Mouse (Mus musculus): ENCODE results near the gene Vps52. TPM values are rescaled to one million over a fixed set of nuclear protein-coding genes. Genes with fewer than 3 reads are reported as not detected.

Gene Vps52
- polyA plus RNA-seq, 1 experiment from 2014 or later: 21.9 TPM

- under 1% methylated on average over 52 of the region's 52 CpGs for WGBS (ENCODE audit: insufficient replicate concordance)
- Histone ChIP-seq H3K27me3 (ENCODE audit: control insufficient read depth, insufficient read depth, low read depth, low read length) (no peaks in the 10 kb centered on the region), H3K9ac (ENCODE audit: low read depth, low read length) (peak overlapping the region; percentile 85), H3K4me3 (ENCODE audit: low read depth, low read length) (peak overlapping the region; percentile 86), H3K9me3 (replicated peaks; ENCODE audit: control insufficient read depth, low read length) (peaks cover 17% of the 10 kb centered on the region), H3K27ac (ENCODE audit: low read length) (peak overlapping the region; percentile 93), H3K36me3 (ENCODE audit: control insufficient read depth, insufficient read depth) (peaks cover 16% of the 10 kb centered on the region), H3K4me1 (ENCODE audit: control insufficient read depth, low read depth, low read length) (peaks cover 38% of the 10 kb centered on the region), H3K4me2 (ENCODE audit: low read depth, low read length) (peak overlapping the region; percentile 93)
- peak; percentile 57 for ATAC-seq (ENCODE audit: low read depth)
Observed at GRCm38 (mm10) chr17:33919351-33920281, 36.0 kb upstream of the Vps52 start.

DNA sequence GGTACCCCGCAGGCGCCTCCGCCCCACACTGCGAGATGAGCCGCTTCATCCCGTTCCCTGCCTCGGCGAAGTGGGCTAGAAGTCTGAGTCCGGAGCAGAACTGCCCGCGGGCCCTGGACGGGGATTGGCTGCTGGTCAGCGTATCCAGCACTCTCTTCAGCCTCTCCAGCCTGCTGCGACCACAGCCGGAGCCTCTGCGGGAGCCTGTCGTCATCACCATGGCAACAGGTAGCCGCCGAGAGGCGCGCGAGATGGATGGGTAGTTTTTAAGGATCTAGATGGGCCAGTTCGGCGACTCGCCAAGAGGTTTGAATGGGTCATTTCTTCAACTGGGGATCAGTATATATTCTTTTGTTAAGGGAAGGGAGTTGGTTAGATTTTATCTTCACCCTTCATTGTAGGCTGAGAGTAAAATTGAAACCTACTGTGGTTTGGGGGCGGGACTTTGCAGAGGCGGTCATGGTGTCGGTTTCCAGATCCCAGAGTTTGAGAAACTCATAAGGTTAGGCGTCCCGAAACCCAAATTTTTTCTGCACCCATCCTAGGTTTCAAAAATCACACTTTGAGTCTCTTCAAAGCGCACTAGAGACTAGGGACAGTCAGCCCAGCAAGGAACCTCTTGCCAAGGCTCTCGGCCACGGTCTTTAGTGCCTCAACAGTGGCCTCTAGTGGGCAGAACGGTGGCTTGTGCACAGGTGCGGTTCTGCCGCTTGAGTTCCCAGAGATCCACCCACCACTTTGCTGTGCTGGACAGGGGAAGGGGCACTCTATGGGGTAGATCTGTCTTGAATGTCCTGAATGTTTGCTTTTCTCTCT is 35.1 kb upstream of the Vps52 start:
- Histone ChIP-seq H3K4me3 (ENCODE audit: low read depth, low read length) (peak overlapping the region; percentile 86), H3K4me1 (ENCODE audit: control insufficient read depth, low read depth, low read length) (peaks cover 31% of the 10 kb centered on the region), H3K27me3 (ENCODE audit: control insufficient read depth, insufficient read depth, low read depth, low read length) (no peaks in the 10 kb centered on the region), H3K9ac (ENCODE audit: low read depth, low read length) (peak overlapping the region; percentile 85), H3K27ac (ENCODE audit: low read length) (peak overlapping the region; percentile 93), H3K36me3 (ENCODE audit: control insufficient read depth, insufficient read depth) (peaks cover 16% of the 10 kb centered on the region), H3K9me3 (replicated peaks; ENCODE audit: control insufficient read depth, low read length) (peaks cover 17% of the 10 kb centered on the region), H3K4me2 (ENCODE audit: low read depth, low read length) (peak overlapping the region; percentile 93)
- ATAC-seq (ENCODE audit: low read depth): peak; percentile 25
- under 1% methylated on average over 36 of the region's 36 CpGs for WGBS (ENCODE audit: insufficient replicate concordance)

DNA sequence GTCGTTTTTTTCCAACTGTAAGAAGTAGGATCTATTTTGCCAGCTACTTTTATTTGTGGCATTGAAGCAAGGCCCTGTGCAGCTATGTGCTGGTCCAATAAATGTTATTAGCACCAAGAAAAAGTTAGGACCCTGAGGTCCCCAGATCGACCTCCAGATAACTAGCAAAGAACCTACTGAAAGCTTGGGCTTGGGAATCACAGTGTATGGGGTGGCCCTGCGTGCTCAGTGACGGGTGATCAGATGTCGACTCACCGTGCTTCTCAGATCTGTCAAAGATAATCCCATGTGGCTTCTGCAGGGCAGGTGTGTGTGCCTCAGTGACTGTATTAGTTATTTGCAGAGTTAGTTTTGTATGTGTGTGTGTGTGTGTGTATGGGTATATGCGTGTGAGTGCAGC is 34.3 kb upstream of the Vps52 start:
- no peak overlapping the region for H3K4me3 ChIP-seq (ENCODE audit: low read depth, low read length)
- no peak overlapping the region for H3K9ac ChIP-seq (ENCODE audit: low read depth, low read length)
- H3K4me1 ChIP-seq (ENCODE audit: control insufficient read depth, low read depth, low read length): peaks cover 30% of the 10 kb centered on the region
- peaks cover 16% of the 10 kb centered on the region for H3K36me3 ChIP-seq (ENCODE audit: control insufficient read depth, insufficient read depth)
- H3K9me3 ChIP-seq (replicated peaks; ENCODE audit: control insufficient read depth, low read length): peaks cover 17% of the 10 kb centered on the region
- no peak for ATAC-seq (ENCODE audit: low read depth)
- 72% methylated on average over 7 of the region's 7 CpGs for WGBS (ENCODE audit: insufficient replicate concordance)
- H3K4me2 ChIP-seq (ENCODE audit: low read depth, low read length): no peak overlapping the region
- no peaks in the 10 kb centered on the region for H3K27me3 ChIP-seq (ENCODE audit: control insufficient read depth, insufficient read depth, low read depth, low read length)
- H3K27ac ChIP-seq (ENCODE audit: low read length): no peak overlapping the region

- no peaks in the 10 kb centered on the region for H3K9me3 ChIP-seq (replicated peaks; ENCODE audit: control insufficient read depth, low read length)
- no peaks in the 10 kb centered on the region for H3K27me3 ChIP-seq (ENCODE audit: control insufficient read depth, insufficient read depth, low read depth, low read length)
- H3K4me2 ChIP-seq (ENCODE audit: low read depth, low read length): no peak overlapping the region
- no peak overlapping the region for H3K4me3 ChIP-seq (ENCODE audit: low read depth, low read length)
- H3K27ac ChIP-seq (ENCODE audit: low read length): peak overlapping the region; percentile 57; the same call in 1 of the 2 replicates
- peak; percentile 12 for ATAC-seq (ENCODE audit: low read depth)
- no peak overlapping the region for H3K9ac ChIP-seq (ENCODE audit: low read depth, low read length)
- no peaks in the 10 kb centered on the region; the same call in 1 of the 2 replicates for H3K36me3 ChIP-seq (ENCODE audit: control insufficient read depth, insufficient read depth)
- peaks cover 22% of the 10 kb centered on the region for H3K4me1 ChIP-seq (ENCODE audit: control insufficient read depth, low read depth, low read length)
- WGBS (ENCODE audit: insufficient replicate concordance): 71% methylated on average over 10 of the region's 10 CpGs
Observed at GRCm38 (mm10) chr17:33924577-33925283, 30.9 kb upstream of the Vps52 start.

DNA sequence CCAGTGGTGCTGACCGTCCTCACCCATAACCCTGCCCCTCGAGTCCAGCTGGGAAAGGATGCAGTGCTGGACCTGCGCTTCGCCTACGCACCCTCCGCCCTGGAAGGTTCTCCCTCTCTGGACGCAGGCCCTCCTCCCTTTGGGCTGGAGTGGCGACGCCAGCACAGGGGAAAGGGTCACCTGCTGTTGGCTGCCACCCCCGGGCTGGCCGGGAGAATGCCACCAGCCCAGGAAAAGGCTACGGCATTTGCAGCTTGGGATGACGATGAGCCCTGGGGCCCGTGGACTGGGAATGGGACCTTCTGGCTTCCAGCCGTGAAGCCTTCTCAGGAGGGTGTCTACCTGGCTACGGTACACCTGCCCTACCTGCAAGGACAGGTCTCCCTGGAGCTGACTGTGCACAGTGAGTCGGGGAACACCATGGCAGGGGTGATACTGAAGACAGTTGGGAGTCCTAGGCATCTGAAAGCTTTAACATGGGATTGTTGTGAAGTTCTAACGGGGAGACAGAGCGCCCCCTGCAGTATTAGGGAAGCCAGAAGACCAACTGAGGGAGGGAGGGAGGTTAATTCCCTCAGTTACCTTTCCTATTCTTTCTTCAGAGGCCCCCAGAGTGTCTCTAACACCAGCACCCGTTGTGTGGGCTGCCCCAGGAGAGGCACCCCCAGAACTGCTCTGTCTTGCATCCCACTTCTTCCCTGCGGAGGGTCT is 30.1 kb upstream of the Vps52 start:
- Histone ChIP-seq H3K9ac (ENCODE audit: low read depth, low read length) (no peak overlapping the region), H3K9me3 (replicated peaks; ENCODE audit: control insufficient read depth, low read length) (no peaks in the 10 kb centered on the region), H3K4me1 (ENCODE audit: control insufficient read depth, low read depth, low read length) (peaks cover 28% of the 10 kb centered on the region), H3K27me3 (ENCODE audit: control insufficient read depth, insufficient read depth, low read depth, low read length) (no peaks in the 10 kb centered on the region), H3K27ac (ENCODE audit: low read length) (no peak overlapping the region), H3K4me3 (ENCODE audit: low read depth, low read length) (no peak overlapping the region), H3K36me3 (ENCODE audit: control insufficient read depth, insufficient read depth) (no peaks in the 10 kb centered on the region; the same call in 1 of the 2 replicates), H3K4me2 (ENCODE audit: low read depth, low read length) (no peak overlapping the region)
- ATAC-seq (ENCODE audit: low read depth): no peak
- WGBS (ENCODE audit: insufficient replicate concordance): 85% methylated on average over 21 of the region's 21 CpGs

DNA sequence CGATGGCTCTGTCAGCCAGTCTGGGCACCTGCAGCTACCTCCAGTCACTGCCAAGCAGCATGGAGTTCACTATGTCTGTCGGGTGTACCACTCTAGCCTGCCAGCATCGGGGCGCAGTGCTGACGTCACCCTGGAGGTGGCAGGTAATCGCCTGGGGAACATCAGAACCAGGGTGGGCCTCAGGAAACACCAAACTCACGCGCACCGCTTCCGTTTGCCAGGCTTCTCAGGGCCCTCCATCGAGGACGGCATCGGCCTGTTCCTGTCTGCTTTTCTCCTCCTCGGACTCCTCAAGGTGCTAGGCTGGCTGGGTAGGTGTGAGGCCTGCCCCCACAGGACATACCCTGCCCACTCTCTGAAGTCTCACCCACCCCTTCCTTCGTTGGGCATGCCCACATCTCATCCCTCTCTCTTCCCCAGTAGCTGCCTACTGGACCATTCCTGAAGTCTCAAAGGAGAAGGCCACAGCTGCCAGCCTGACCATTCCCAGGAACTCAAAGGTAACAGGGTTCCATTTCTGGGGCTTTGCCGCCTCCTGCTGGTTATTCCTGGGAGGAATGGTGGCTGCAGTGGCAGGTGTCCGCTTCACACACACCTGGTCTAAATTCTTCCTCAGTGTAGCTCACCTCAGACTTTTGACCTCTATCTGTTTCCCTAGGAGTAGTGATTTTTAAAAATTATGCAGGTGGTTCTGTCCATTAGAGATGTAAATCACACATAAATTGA is 29.2 kb upstream of the Vps52 start:
- H3K4me1 ChIP-seq (ENCODE audit: control insufficient read depth, low read depth, low read length): peaks cover 32% of the 10 kb centered on the region
- H3K4me3 ChIP-seq (ENCODE audit: low read depth, low read length): no peak overlapping the region
- no peaks in the 10 kb centered on the region for H3K27me3 ChIP-seq (ENCODE audit: control insufficient read depth, insufficient read depth, low read depth, low read length)

DNA sequence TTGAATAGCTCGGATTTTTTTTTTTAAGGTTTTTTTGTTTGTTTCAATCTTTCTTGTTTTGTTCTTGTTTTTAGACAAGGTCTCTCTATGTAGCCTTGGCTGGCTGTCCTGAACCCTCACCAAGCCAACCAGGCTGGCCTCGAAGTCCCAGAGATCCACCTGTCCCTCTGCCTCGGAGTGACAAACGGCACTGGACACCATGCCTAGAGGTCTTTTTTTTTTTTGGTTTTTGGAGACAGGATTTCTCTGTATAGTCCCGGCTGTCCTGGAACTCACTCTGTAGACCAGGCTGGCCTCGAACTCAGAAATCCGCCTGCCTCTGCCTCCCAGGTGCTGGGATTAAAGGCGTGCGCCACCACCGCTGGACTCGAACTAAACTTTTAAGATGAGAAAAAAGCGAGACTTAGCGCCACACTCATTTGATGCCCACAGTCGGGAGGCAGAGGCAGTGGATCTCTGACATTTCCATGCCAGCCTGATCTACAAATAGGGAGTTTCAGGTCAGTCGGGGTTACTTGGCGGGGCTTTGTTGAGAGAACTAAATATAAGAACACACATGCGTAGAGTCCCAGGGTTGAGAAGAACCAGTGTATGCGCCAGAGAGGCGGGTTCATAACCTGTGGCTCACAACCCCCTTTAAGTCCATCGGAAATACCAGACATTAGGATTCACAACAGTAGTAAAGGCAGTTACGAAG is 27.2 kb upstream of the Vps52 start:
- 51% methylated on average over 21 of the region's 21 CpGs for WGBS (ENCODE audit: insufficient replicate concordance)
- Histone ChIP-seq H3K27ac (ENCODE audit: low read length) (no peak overlapping the region; the same call in 1 of the 2 replicates), H3K9ac (ENCODE audit: low read depth, low read length) (peak overlapping the region; percentile 81), H3K4me3 (ENCODE audit: low read depth, low read length) (peak overlapping the region; percentile 82), H3K9me3 (replicated peaks; ENCODE audit: control insufficient read depth, low read length) (no peaks in the 10 kb centered on the region), H3K4me2 (ENCODE audit: low read depth, low read length) (peak overlapping the region; percentile 98), H3K36me3 (ENCODE audit: control insufficient read depth, insufficient read depth) (no peaks in the 10 kb centered on the region; the same call in 1 of the 2 replicates), H3K4me1 (ENCODE audit: control insufficient read depth, low read depth, low read length) (peaks cover 37% of the 10 kb centered on the region), H3K27me3 (ENCODE audit: control insufficient read depth, insufficient read depth, low read depth, low read length) (no peaks in the 10 kb centered on the region)
- ATAC-seq (ENCODE audit: low read depth): no peak

More for the DNA sequence above, 29.2 kb upstream of the Vps52 start:
- no peaks in the 10 kb centered on the region; the same call in 1 of the 2 replicates for H3K36me3 ChIP-seq (ENCODE audit: control insufficient read depth, insufficient read depth)
- ATAC-seq (ENCODE audit: low read depth): no peak
- no peak overlapping the region for H3K9ac ChIP-seq (ENCODE audit: low read depth, low read length)
- no peaks in the 10 kb centered on the region for H3K9me3 ChIP-seq (replicated peaks; ENCODE audit: control insufficient read depth, low read length)
- no peak overlapping the region for H3K4me2 ChIP-seq (ENCODE audit: low read depth, low read length)
- H3K27ac ChIP-seq (ENCODE audit: low read length): no peak overlapping the region
- WGBS (ENCODE audit: insufficient replicate concordance): 86% methylated on average over 17 of the region's 17 CpGs

Measured in liver, embryonic 16.5 days (tissue).